Mouse (Mus musculus): ENCODE results near the gene Nkx1-1. TPM values are rescaled to one million over a fixed set of nuclear protein-coding genes. Genes with fewer than 3 reads are reported as not detected.

The Nkx1-1 gene
- total RNA-seq (2021) = not detected

DNA sequence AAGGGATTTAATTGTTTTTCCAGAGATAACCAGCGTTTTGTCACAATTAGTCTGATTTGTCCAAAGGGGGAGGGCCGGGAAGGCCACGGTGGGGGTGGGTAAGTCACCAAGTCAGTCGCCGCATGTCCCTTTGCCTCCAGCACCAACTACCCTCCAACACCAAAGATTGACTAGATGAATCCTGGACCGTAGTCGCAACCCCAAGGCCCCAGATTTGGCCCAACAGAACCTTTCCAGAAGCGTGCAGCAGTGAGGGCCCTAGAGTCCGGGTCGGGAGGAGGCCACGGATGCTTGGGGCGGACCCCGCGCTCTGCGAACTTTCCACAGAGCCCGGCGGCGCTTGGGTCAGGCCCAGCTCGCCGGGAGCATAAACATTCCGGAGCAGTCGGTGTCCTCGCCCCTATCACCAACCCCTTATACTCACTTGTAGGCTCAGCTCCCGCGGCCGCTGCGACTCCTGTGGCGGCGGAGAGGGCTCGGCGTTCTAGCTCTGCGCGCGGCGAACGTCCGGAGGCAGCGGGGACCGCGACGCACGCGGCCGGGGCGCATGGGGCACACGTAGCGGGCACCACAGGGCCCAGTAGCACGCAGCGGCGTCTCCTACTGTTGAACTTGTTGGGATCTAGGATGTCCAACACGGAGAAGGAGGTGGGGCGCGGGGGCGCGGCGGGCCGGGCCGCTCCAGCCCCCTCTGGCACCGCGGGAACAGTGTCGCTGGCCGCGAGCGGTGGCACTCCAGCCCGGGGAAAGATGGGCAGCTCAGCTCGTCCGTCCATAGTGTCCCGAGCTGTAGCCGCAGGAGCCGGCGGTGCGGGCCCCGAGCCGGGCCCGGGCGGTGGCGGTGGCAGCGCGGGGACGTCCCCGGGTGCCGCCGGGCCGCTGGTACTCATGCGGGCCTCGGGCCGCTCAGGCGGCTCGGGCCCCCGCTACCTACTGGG, at the start of gene Nkx1-1:
Nkx1-1 (minus strand) TSS at position 776 of the 938 bp plus-strand sequence.
- DNase-seq = no peak

DNA sequence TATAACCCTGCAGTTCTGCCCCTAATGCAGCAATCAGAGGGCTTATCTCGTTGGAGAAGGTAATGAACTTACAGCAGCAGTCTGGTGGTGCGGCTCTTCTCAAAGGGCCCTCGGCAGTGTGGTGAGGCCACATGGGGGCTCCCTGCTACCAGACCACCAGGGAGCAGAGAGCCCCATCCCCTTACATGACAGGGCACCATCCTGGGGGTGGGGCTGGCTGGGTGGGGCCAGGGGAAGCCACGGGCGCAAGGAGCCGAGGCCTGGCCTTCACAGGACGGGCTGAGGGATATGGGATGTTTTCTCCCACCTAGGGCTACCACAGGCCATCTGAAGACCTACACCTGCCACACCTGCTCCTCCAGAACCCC, 47.5 kb upstream of the Nkx1-1 start:
- no peak for DNase-seq

DNA sequence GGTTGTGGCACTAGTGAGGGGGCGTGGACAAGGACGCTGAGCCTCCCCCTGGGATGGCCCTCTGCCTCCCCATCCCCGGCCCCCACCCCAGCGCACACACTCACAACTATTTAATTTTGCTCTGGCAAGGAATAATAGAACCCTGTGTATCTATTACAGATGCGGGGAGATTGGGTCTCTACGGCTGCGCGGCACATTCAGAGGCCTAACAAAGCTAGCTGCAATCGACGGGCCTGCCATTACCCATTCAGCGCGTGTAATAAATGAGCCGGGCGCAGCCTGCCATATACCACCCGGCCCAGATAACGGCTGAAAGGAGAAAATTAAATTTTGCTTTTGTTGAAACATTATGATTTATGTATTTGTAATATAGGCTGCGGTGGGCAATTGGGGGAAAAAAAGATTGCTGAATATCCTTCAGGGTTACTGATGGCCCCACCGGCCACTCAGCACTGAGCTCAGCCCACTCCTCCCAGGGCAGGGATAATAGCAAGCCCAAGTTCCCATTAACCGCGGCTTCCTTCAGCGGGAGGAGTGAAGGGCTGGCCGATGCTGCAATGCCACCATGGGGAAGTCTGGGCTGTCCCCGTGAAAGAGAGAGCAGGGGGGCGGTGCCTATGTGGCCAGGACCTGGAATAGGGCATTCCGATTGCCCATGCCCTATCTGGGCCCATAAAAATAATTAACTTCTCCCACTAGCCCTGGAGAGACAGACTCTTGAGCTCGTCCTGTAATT, 47.0 kb upstream of the Nkx1-1 start:
- no peak for DNase-seq

DNA sequence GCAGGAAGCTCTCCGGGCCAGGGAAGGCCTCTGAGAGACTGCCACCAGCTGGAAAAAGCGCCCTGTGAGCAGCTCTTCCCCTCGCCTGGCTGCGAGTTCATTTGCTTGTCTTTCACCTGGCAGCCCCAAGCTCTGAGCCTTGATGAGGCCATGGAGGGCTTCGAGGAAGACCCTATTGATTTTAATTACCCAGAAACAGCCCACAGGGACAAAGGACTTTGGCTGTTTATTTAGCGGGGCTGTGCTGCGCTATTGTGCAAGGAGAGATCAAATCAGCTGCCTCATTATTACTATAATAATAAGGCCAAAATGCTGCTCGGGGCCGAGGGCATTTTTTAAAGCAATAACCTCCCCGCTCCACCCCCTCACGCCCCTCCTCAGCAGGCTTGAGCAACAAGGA, 31.7 kb upstream of the Nkx1-1 start:
- DNase-seq = no peak

DNA sequence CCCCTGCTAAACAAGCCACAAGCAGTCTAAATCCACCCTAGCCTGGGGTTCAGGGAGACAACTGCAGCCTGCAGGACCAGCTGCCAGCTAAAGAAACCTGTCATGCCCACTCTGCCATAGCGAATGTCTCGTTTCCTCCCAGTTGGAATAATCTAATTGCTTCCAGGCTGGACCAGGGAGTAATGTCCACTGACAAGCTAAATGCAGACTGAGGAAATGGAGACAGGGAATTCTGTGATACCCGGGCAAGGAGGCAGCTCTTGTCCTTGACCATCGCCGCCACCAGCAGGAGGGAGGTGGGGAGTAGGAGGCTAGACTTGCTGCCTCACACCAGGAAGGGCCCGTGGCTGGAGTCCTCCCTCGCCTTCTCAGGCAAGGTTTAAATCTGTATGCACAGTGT, 30.6 kb upstream of the Nkx1-1 start:
- DNase-seq = no peak

DNA sequence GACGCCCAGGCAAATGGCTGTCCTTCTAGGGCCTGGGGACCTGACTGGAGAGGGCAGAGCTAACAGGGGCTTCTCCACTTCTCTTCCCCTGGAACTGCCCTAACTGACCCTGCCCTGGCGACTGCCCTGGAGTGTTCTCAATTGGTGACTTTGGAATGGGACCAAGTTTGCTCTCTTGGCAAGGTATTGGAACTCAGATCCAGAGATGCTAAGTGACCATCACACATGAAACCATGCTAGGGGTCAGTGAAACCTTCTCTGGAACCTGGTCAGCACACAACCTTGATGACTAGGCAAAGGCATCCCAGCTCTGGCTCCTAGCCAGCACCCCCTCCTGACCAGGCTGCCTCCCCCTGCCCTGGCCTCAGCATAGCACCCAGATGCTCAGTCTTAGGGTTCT, 25.3 kb upstream of the Nkx1-1 start:
- no peak for DNase-seq

DNA sequence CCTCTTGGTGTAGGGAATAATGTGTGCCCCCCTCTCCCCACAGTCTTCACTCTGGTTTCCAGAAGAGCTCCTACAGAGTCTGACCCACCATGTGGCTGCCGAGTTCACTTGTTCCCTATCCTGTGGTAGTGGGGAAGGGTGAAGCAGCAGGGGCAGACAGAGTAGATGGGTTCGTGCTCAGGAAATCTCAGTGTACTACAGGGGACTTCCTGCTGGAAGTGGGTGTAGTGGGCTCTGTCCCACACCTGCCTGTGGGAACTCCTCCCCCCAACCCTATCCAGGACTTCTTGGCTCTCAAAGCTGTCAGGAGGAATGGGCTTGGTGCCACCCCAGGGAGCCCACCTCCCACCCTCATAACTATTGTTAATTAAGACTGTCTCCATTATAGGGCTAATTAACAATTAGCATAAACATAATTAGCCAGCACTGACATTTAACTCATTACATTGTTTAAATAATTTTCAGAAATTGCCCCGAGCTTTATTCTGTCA, 24.4 kb upstream of the Nkx1-1 start:
- DNase-seq = no peak

DNA sequence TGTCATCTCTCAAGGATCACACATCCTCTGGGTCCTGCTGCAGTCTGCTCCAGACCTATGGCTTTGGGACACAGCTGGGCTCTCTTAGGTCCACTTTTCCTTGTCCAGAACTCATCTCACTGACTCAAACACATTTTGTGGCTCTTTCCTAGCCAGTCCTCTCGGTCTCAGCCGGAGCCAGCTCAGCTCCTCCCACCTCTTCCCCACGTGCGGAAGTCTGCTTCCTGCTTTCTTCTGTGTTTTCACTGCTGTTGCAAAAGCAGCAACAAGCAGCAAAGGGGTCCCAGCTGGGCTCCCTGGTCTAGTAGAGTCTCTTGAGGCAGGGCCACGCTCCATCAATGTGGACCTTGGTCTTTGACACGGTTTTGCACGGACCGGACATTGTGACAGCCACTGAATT, 22.0 kb upstream of the Nkx1-1 start:
- DNase-seq = no peak

DNA sequence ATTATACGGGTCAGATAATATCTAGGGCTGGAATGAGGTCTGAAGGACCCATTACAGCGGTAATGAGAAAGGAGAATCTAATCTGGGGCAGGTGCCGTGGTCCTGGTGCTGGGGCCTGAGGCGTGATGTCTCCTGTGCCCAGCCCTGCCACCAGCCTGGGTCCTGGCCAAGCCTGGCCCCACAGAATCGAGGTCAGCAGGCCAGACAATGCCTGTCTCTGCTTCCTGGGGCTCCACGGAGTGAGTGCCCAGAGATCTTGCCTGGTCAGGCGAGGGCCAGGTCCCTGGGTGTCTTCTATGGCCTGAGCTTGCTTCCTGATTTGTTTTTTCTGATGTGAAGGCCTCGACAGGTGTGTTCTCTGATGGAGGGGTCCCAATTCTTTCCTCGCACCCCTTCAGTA, 10.0 kb upstream of the Nkx1-1 start:
- no peak for DNase-seq

DNA sequence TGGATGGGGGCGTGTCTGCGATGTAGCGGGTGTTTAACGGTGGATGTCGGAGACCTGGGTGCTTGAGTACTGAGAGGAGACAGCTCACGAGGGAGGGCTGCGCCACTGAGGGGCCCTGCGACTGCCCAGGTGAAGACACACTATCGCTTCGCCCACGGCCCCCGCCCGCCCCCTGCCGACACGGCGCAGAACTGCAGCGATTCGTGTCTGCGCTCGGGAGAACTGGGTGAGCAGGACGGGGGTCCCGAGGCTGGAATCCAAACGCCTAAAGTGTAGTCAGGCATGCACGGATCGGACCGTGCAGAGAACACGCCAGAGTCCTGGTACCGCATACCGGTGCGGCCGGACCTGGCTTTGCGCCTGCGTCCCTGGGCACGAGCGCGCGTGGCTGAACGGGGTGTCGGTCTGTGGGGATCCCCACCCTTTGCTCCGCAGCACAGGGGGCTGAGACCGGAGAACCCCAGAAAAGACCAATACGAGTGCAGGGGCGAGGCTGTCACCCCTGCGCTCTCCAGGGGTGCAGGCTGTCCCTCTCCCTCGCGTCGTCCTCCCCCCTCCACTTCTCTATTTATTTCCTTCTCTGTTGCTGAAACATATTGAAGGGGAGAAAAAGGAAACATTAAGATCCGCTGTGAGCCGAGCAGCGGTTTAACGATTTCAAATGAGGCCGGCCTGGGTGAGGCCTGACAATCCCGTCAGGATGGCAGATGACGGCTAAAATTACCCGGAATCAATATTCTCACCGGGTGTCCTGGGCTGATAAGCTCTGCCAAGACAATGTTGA, 9.3 kb upstream of the Nkx1-1 start:
- DNase-seq = peak; percentile 71

DNA sequence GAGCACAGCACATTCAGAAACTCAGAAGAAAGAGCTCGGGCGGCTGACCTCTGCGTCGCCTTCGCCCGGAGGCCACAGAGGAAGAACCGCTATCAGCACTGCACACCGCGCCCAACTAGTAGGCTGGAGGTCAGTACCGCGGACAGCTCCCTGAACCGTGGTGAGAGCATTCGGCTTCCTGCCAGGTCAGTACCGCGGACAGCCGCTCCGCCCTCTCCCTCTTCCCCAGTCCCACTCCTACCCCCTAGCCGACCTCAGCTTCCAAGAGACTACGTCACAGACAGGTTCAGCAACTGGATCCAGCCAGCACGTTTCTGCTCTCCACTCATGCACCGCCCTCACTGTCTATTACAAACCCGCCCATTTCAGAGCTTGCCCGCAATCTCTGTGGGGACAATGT, 4.4 kb upstream of the Nkx1-1 start:
- peak; percentile 99 for DNase-seq

DNA sequence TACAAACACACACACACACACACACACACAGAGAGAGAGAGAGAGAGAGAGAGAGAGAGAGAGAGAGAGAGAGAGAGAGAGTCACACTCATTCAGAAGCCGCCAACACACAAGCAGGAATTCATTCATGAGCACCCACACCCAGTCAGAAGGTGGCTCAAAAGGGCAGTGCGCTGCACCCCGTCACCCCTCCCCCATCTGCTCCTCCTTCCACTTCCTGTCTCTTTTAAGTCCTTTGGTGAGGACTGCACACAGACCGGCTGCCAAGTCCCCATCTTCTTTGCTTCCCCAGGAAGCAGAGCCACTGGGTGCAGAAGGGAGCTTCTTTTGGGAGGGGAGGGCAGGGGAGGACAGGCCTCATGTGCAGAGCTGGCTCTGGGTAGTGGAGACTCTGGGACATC, 2.2 kb upstream of the Nkx1-1 start:
- no peak for DNase-seq

DNA sequence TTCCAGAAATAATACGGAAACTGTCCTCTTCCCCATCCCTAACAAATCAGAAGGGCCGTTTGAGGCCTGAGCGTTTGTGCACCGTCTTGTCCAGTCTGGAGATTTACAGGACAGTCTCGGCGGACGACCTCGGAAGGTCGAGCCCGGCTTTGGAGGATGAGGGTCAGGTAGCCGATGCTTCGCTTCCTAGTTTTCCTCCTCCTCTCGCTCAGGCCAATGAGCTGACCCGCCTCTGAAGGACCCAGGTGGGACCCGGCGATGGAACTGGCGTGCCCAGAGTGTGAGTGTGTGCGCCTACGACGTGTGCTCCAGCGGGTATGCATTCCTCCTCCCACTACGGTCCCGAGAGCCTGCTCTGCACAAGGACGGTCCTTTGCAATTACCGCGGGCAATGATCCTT, 1.4 kb upstream of the Nkx1-1 start:
- no peak for DNase-seq

DNA sequence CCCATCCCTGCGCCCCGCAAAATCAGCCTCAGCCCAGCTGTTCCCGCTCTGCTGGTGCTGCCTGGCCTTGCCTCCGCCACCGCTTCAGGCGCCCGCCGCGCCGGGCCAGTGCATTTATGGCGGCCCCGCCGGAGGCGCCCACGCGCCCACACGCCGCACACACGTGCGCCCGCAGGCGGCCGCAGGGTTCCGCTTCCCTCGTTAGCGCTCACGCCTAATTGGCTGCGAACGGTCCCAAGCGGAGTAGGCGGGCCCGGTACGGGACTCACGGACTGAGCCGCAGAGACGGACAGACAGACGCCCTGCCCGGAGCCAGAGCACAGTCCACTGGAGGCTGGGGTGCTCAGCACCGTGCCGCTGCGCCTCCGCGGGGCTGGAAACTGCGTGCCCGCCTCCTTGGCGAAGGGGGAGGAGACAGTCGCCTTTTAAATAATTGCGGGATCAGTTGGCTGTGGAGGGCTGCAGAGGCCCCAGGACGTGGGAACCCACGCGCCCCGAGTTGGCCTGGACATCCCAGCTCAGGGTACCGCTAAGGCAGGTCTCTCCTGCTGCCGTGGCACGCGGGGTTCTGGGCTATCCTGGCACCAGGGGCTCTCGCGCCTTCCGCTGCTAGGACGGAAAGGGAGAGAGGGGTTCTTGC, 485 bp upstream of the Nkx1-1 start:
- no peak for DNase-seq

DNA sequence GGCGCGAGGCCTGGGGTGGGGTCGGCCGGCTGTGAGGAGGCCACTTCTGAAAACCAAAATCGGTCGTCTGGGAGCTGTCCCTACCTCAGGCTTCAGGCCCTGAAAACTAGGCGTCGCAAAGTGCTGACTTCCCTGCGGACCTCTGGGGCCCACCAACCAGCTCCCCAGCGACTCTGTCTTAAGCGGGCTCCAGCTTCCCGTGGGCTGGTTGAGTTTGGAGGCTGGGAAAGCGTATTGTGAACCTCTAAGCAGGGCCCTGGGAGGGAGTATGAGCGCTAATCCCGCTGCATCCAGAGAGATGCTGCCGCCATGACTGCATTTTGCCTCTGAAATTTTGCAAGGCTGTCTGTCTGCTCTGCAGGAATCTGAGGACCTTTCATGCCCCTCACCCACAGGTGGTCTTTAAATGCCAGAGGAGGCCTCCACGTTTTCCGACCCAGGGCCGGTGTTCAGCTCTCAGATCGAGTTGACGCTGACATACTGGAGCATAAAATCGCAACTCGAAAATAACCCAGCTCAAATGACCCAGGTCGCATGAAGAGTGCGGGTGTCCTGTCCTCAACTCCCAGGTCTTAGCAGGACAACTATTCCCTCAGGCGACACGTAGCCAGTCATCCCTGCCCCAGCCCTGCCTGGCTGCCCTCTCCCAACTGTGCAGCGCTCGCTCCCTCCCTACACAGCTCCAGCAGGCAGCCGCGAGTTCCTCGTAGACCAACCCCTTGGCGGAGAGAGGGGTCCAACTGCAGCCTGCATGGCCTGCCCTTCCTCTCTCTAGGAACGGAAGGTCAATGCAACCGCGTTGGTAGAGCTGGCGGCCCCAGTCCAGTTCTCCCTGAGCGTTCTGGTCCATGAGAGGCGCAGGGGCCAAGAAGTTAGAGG, 1.5 kb downstream of the Nkx1-1 start:
- no peak for DNase-seq

DNA sequence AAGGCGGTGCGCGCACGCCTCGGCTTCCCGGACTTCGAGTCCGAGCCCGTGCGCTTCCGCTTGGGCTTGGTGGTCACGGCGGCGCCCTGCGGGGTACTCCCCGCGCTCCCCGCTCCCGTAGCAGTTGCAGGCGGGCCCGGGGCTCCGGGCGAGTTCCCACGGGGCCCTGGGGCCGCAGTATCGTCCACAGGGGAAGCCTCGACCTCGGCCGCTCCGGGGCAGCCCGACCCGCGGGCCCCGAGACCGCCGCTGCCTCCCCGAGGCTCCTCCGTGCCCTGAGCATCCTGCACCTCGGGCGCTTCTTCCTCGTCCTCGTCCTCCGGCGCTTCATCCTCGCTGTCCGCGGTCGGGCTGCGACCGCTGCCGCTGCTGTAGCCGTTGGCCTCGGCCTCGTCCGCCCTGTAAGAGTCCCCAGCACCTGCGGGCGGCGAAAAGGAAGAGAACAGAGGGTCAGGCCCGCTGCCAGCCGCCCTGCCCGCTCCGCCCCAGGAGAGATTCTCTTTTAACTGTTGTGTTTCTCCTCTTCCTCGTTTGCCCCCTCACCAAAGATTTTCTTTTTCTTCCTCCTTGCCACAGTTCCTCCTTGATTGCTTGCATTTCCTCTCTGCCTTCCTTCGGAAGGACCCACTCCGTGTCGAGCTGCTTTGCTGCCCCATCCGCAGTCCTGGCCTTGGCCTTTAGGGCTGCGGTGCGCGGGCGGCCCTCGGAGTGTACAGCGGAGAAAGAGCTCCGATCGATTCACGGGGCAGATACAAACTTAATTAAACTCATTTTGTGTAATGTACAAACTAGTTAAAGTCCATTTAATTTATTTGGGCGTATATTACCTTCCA, 2.4 kb downstream of the Nkx1-1 start:
- peak; percentile 9 for DNase-seq

DNA sequence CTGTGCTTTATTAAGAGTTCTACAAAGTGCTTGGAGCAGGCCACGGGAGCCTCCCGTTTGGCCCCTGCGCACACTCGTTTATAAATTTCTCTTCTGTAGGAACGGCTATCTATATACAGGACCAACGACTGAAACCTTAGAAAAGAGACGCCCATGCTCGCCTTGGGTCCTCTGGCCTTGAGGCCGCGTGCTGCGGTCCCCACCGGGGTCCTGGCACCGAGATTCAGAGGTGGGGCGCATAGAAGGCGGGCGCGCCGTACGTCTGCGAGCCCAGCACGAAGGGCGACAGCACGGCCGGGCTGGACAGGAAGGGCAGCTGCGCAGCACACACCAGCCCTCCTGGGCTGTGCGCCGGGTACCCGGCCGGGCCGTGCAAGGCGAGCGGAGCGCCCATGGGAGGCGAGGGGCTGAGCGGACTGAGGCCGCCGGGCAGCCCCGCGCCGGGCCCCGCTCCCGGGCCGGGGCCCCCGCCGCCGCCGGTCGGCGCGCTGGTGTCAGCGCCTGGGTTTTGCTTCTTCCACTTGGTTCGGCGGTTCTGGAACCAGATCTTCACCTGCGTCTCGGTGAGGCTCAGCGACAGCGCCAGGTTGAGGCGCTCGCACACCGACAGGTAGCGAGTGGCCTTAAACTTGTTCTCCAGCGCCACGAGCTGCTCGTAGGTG, 3.1 kb downstream of the Nkx1-1 start:
- no peak for DNase-seq

DNA sequence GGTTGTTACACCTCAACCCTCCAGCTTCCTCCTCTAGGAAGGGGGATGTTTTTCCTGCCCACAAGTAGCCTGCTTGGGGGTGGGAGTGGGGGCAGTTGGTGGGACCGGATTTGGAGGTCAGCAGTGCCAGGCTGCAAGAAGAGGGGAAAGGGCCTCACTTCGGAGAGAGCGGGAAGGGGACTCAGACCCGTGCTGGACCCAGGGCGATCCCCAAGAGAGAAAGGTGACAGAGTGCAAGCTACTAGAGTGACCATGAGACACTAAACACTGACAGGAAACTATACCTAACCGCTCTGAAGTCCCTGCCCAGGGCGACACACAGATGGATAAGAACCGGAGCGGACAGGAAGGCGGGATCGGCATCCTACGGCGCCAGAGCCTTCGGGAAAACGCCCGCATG, 3.7 kb downstream of the Nkx1-1 start:
- DNase-seq = no peak

DNA sequence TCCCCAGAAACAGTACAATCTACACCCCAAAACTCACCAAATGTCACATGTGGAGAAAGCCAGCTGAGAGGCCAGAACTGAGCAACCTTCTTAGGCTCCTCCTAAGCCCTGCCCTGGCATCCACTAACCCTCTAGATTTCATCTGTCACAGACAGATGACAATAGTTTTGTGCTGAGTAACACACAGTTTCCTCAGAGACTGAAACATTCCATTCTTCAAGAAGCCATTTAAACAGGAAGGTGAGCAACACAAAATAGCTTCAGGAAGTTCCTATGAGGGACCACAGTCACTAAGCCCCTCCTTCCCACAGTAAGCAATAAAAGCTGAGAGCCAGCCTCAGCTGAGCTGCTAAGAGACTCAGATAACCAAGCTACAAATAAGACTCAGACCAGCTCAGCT, 6.3 kb downstream of the Nkx1-1 start:
- DNase-seq = no peak

DNA sequence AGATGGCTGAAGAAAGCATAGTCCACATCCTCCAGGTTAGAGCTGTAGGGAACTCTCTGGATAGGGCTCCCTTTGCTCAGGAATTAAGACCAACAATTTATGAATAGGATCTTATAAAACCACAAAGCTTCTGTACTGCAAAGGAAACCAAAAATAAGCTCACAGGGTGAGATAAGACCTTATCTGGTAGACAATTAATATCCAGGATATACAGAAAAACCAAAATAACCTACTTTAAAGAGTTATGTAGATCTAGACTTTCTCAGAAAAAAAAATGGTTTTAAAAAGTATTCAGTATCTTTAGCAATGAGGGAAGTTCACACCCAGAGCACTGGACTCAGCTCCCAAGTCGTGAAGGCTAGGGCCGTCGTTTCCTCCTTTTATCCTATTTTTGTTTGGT, 13.5 kb downstream of the Nkx1-1 start:
- no peak for DNase-seq

Measured in heart, postnatal 4 days (tissue).